Mouse (Mus musculus) C2C12 (cell line): Measurements from ENCODE around the gene Psmb8.

Experiments used
- CTCF ChIP-seq: IDR thresholded peaks from one replicate; pipeline ENCODE4 v1.5.1; 2011; ENCODE audit not compliant: control insufficient read depth, insufficient read depth, insufficient read length
- MAX ChIP-seq: IDR thresholded peaks from one replicate; pipeline ENCODE4 v1.6.1; 2011; ENCODE audit warnings: mild to moderate bottlenecking, control low read depth
- MYOD1 ChIP-seq: IDR thresholded peaks from one replicate; pipeline ENCODE4 v1.6.1; 2011; ENCODE audit warnings: low read depth; ENCODE audit not compliant: control insufficient read depth, insufficient read length

DNA sequence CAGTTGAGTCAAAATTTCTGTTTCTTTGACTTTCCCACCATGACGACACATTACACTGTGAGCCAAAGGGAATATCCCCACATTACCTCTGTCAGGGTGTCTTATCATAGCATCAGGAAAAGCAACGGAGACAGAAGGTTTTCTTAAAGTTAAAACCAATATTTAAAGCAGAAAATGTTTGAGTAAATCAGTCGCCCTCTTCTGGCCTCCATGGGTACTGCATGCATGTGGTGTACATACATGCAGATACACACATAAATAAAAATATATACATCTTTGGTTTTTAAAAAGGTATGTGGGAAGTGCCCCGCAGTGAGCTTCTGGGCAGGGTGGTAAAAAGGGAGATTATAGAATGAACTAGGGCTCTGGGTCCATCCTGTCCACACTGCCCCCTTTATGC lies 20.3 kb upstream of the Psmb8 start:
- TF ChIP-seq MAX (no peak), MYOD1 (no peak), CTCF (no peak)
